Mouse (Mus musculus): ENCODE results near the gene Myo1b.

- TF ChIP-seq GATA1 (IDR thresholded peaks at IDR 0.05; ENCODE audit: low read length) (no peak), TAL1 (IDR thresholded peaks at IDR 0.05; ENCODE audit: low read length) (no peak)
These were observed 27.6 kb downstream of the Myo1b start for GRCm38 (mm10) chr1:51888046-51888813.
